In the genomic region with DNA sequence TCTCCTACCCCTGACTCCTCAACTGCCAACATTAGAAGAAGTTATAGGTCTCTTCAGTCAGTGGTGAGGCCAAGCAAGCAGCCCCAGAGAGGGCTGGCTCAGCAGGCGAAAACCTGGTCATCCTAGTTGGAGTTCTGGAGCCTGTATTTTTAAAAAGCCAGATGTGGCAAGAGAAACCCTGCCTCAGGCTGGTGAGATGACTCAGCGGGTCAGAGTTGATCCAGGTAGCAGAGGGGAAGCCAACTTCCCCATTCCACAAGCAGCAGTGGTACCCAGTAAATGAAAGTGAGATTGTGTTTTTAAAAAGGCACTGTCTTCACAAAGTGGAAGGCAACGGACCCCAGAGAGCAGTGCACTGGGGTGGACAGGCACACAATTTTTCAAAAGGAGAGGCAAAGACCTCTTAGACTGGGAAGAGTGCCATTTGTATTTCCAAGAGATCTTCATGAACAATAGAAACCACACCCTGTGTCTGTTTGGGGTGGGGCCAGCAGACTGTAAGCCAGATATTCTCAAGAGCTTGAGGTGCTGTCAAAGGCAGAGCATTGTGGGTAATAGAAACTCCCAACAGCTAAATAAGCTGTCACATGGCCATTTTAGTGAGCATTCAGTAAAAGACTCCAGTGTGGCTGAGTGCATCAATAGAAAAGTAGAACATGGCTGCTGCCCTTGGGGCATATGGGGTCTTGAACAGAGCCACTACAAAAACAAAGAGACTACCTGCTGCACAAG, we compare ENCODE assay signal across 8 mouse cellular contexts. TPM values are rescaled to one million over a fixed set of nuclear protein-coding genes. Genes with fewer than 3 reads are reported as not detected.
DNase-seq lines count a peak whose midpoint lies in the region; ATAC-seq and TF ChIP-seq lines count a peak whose summit lies in the region.

No protein-coding gene starts in this region.

- H3K27ac ChIP-seq in stomach, postnatal 0 days (replicated peaks): peak overlapping the region; percentile 40; the same call in 1 of the 2 replicates

- H3K27me3 ChIP-seq in stomach, postnatal 0 days (ENCODE audit: control insufficient read depth, insufficient read depth, low read length): no peaks in the 10 kb centered on the region

- H3K9me3 ChIP-seq in stomach, postnatal 0 days (ENCODE audit: control insufficient read depth, low read length): no peaks in the 10 kb centered on the region

- intact Hi-C loops in gastrocnemius, postnatal 14 days (cut with DNase I; ENCODE audit: low total_unique reads): no loop called here

- H3K36me3 ChIP-seq in stomach, postnatal 0 days (ENCODE audit: control insufficient read depth, insufficient read depth, low read length): peaks cover 40% of the 10 kb centered on the region

- no peak overlapping the region for H3K4me2 ChIP-seq in stomach, postnatal 0 days (replicated peaks; ENCODE audit: low read depth)

- peak; percentile 22 for TF ChIP-seq EP300 in stomach, postnatal 0 days (optimal IDR thresholded peaks at IDR 0.05)

- ATAC-seq in stomach, postnatal 0 days (ENCODE audit: low FRiP score, low TSS enrichment): no peak

- H3K4me1 ChIP-seq in stomach, postnatal 0 days (replicated peaks; ENCODE audit: control insufficient read depth, insufficient read depth): peaks cover 4% of the 10 kb centered on the region; the same call in 1 of the 2 replicates

- H3K9ac ChIP-seq in stomach, postnatal 0 days (ENCODE audit: low read length): no peak overlapping the region

- H3K4me3 ChIP-seq in stomach, postnatal 0 days (ENCODE audit: low read depth, low read length): no peak overlapping the region

- peak; percentile 29 for DNase-seq in retina, postnatal 1 day
- DNase-seq in retina, embryonic 14.5 days (ENCODE audit: low spot score): no peak
- peak; percentile 37 for DNase-seq in gastrocnemius, postnatal 14 days
- peak; percentile 77 to 83 for DNase-seq in kidney, postnatal 25 days
- DNase-seq in stomach, postnatal 0 days (ENCODE audit: low spot score): no peak
- DNase-seq in cerebellum, adult 9-10 months: no peak
- no peak for DNase-seq in frontal cortex, postnatal 10 days (ENCODE audit: low spot score in 2 of 2)
- DNase-seq in embryo, embryonic 11 days: no peak

- 51% methylated on average over 3 of the region's 3 CpGs for WGBS in stomach, postnatal 0 days

- no peak for TF ChIP-seq CTCF in stomach, postnatal 0 days (IDR thresholded peaks at IDR 0.05; ENCODE audit: low read depth)

RNA-seq across cellular contexts. Expression of gene Ctnnb1, which starts 33.1 kb away (rescaled TPM):
- total RNA-seq in gastrocnemius, postnatal 14 days (2021): 100 to 1,000 TPM; 221 to 244 TPM
- 220 and 244 TPM in 2 replicates for polyA plus RNA-seq in stomach, postnatal 0 days (2015; fragmentation: Nextera tagmentation; extraction: Ambion mirVana)

Comparison
In these comparisons a context has a peak if more than half of its experiments do, and no peak if none do; other contexts are left out.
1. DNase-seq: peak in retina, postnatal 1 day (single experiment), gastrocnemius, postnatal 14 days (single experiment) and kidney, postnatal 25 days (2 of 2); none in retina, embryonic 14.5 days (single experiment), stomach, postnatal 0 days (single experiment), cerebellum, adult 9-10 months (single experiment), frontal cortex, postnatal 10 days (0 of 2) and embryo, embryonic 11 days (single experiment).